Mouse (Mus musculus): ENCODE data around the gene 2810006K23Rik. TPM values are rescaled to one million over a fixed set of nuclear protein-coding genes. Genes with fewer than 3 reads are reported as not detected.
"Not testable (repeated sequence)": the region's sequence is repeated elsewhere in the genome, so short reads cannot be mapped to it uniquely, and the experiment has no call there.

The 2810006K23Rik gene
- polyA plus RNA-seq, 1 experiment from 2014 or later: 6.4 TPM

DNA sequence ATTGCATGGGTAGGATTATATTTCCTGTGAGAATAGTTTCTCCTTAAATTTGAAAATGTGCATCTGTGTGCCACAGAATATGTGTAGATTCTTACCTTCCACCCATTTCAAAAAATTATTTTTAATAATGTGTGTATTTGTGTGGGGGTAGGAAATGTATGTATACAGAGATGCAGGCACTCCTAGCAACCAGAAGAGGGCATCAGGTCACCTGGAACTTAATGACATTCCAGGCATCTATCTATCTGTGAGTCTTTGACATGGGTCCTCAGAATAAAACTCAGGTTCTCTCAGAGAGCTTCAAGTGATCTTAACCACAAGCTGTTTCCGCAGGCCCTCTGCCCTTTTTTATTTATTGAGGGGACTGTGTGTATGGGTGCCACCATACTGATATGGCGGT, 31.8 kb downstream of the 2810006K23Rik start:
- no peak overlapping the region for H3K4me2 ChIP-seq
- H3K9ac ChIP-seq: no peak overlapping the region
- no peak overlapping the region for H3K4me3 ChIP-seq (replicated peaks)
- no peak for ATAC-seq (ENCODE audit: insufficient read depth)
- H3K9me3 ChIP-seq (replicated peaks): no peaks in the 10 kb centered on the region
- no peaks in the 10 kb centered on the region for H3K36me3 ChIP-seq (replicated peaks)
- peaks cover 7% of the 10 kb centered on the region for H3K4me1 ChIP-seq (replicated peaks)
- 71% methylated on average over 2 of the region's 2 CpGs for WGBS (ENCODE audit: insufficient replicate concordance)
- H3K27ac ChIP-seq (replicated peaks): no peak overlapping the region
- H3K27me3 ChIP-seq: no peaks in the 10 kb centered on the region

DNA sequence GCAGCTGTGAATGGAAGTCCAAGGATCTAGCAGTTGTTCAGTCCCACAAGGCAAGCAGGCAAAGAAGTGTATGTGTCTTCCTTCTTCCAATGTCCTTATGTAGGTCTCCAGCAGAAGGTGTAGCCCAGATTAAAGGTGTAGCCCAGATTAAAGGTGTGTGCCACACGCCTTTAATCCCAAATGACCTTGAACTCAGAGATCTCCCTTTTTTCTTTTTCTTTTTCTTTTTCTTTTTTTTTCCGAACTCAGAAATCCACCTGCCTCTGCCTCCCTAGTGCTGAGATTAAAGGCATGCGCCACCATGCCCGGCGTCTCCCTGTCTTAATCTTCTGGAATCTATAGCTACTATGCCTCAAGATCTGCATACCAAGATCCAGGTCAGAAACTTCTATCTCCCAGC, 35.1 kb downstream of the 2810006K23Rik start, which contains the start of gene Cdk2ap1:
Gene Cdk2ap1, minus strand, starts transcription at position 101 of the 400 bp plus-strand sequence.
- not testable (repeated sequence) for H3K27ac ChIP-seq (replicated peaks); H3K9ac ChIP-seq; H3K4me1 ChIP-seq (replicated peaks); H3K9me3 ChIP-seq (replicated peaks); H3K36me3 ChIP-seq (replicated peaks); H3K4me3 ChIP-seq (replicated peaks); H3K27me3 ChIP-seq; ATAC-seq (ENCODE audit: insufficient read depth); H3K4me2 ChIP-seq
- WGBS (ENCODE audit: insufficient replicate concordance): 71% methylated on average over 5 of the region's 5 CpGs

DNA sequence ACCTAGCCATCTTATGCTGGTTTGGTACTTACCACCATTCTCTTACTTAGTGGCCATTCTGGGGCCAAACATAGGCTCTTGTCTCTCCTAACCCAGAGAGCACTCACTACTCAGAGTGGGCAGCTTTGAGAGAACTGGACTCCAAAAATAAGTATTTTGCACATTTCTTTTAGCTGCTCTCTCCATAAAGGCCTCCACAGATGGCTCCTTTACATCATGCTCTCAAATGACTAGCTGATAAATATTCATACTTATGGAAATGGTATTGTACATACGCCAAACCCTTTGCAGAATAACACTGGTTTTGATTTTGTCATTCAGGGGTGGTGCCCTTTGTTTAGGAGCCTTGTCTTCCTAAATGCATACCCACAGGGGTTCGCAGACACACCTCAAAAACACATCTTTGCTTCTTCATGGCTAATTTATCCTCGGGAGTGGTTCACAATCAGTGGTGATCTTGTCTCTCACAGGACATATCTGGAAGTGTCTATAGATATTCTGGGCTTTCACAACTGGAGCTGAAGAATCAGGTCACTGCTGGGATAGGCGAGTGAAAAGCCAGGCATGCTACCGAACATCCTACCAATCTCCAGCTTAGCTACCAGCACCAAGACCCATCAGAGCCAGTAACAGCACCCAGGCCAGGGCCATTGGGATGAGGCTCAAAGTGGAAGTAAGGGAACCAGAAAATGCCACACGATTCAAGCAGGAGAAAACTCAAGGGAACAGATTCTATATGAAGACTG, 36.5 kb downstream of the 2810006K23Rik start:
- no peak overlapping the region for H3K4me3 ChIP-seq (replicated peaks)
- no peaks in the 10 kb centered on the region for H3K9me3 ChIP-seq (replicated peaks)
- WGBS (ENCODE audit: insufficient replicate concordance): 74% methylated on average over 6 of the region's 6 CpGs
- no peak for ATAC-seq (ENCODE audit: insufficient read depth)
- H3K4me1 ChIP-seq (replicated peaks): no peaks in the 10 kb centered on the region
- H3K9ac ChIP-seq: no peak overlapping the region
- H3K36me3 ChIP-seq (replicated peaks): peaks cover 13% of the 10 kb centered on the region
- H3K27ac ChIP-seq (replicated peaks): no peak overlapping the region
- H3K27me3 ChIP-seq: no peaks in the 10 kb centered on the region
- no peak overlapping the region for H3K4me2 ChIP-seq

DNA sequence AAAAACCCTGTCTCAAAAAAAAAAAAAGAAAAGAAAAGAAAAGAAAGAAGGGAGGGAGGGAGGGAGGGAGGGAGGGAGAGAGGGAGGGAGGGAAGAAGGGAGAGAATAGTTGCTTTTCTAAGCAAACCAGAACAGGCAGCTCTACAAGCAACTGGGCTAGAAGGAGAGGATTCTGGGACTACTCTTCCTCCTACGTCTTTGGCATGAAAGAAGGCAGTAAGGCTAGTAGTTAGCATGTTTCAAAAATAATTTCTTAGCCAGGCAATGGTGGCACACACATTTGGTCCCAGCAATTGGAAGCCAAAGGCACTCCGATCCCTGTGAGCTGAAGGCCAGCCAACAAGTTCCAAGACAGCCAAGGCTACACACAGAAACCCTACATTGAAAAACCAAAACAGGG, 37.9 kb downstream of the 2810006K23Rik start:
- no peaks in the 10 kb centered on the region for H3K4me1 ChIP-seq (replicated peaks)
- no peak overlapping the region for H3K27ac ChIP-seq (replicated peaks)
- no peaks in the 10 kb centered on the region for H3K9me3 ChIP-seq (replicated peaks)
- H3K4me2 ChIP-seq: no peak overlapping the region
- no peaks in the 10 kb centered on the region for H3K27me3 ChIP-seq
- ATAC-seq (ENCODE audit: insufficient read depth): no peak
- no peak overlapping the region for H3K9ac ChIP-seq
- WGBS (ENCODE audit: insufficient replicate concordance): 81% methylated on average over 2 of the region's 2 CpGs
- no peak overlapping the region for H3K4me3 ChIP-seq (replicated peaks)
- H3K36me3 ChIP-seq (replicated peaks): peaks cover 27% of the 10 kb centered on the region

DNA sequence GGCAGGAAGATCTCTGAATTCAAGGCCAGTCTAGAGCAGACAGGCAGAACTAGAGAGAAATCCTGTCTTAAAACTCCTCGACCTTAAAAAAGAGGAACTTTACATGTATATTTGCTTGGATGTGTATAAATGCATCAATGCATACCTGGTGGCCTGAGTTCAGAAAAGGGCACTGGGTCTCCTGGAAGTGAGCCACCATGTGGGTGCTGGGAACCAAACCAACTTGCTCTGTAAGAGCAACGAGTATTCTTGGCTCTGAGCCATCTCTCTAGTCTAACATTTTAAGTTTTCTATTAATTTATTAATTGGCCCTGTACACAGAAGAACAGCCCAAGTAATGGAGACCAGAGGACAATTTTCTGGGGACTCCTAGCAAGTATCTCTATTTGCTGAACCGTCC, 38.8 kb downstream of the 2810006K23Rik start:
- Histone ChIP-seq H3K4me3 (replicated peaks) (no peak overlapping the region), H3K4me2 (no peak overlapping the region), H3K27me3 (no peaks in the 10 kb centered on the region), H3K9me3 (replicated peaks) (no peaks in the 10 kb centered on the region), H3K9ac (no peak overlapping the region), H3K36me3 (replicated peaks) (peaks cover 37% of the 10 kb centered on the region), H3K4me1 (replicated peaks) (no peaks in the 10 kb centered on the region), H3K27ac (replicated peaks) (no peak overlapping the region)
- no peak for ATAC-seq (ENCODE audit: insufficient read depth)
- WGBS (ENCODE audit: insufficient replicate concordance): 49% methylated on average over 3 of the region's 3 CpGs

DNA sequence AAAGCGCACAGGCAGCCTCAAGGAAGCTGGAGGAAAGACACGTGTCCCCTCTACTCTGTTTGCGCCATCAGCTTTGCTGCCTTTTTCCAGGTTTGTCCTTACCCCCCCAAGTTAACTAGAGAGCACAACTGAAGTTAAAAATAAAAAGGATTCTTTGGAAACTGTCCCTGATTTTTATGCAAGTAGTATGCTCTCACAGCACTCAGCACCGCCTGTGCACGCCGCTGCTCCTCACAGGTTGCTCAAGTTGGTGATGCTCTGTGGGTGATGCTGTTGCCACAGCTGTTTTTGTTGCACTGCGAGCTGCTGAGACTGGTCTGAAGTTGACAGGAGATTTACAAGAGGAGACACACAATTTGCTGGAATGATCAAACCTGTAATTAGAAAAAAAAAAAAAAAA, 46.4 kb downstream of the 2810006K23Rik start:
- no peaks in the 10 kb centered on the region for H3K4me1 ChIP-seq (replicated peaks)
- 86% methylated on average over 7 of the region's 7 CpGs for whole genome bisulfite sequencing (ENCODE audit: insufficient replicate concordance)
- no peaks in the 10 kb centered on the region for H3K9me3 ChIP-seq (replicated peaks)
- no peak overlapping the region for H3K4me2 ChIP-seq
- no peak overlapping the region for H3K4me3 ChIP-seq (replicated peaks)
- no peak overlapping the region for H3K9ac ChIP-seq
- H3K27ac ChIP-seq (replicated peaks): no peak overlapping the region
- H3K36me3 ChIP-seq (replicated peaks): peaks cover 94% of the 10 kb centered on the region
- ATAC-seq (ENCODE audit: insufficient read depth): no peak
- H3K27me3 ChIP-seq: no peaks in the 10 kb centered on the region

DNA sequence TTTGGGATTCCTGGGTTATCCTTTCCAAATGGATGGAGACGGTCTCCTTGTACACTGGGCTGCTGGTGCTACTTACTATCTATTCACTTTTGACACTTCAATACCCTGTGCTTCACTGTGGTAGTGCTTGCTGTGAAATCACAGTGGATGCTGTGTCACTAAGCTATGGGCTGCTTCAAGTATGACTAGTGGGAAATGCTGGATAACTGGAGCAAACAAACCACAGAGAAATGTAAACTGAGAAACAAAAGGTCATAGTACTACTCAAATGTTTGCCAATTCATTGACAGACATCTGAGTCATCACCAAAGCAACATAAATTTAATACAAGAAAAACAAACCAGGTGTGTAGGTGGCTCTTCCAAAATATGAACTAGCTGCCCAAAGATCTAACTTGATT, 48.5 kb downstream of the 2810006K23Rik start:
- Histone ChIP-seq H3K9me3 (replicated peaks) (no peaks in the 10 kb centered on the region), H3K27me3 (no peaks in the 10 kb centered on the region), H3K9ac (no peak overlapping the region), H3K36me3 (replicated peaks) (peaks cover 94% of the 10 kb centered on the region), H3K4me3 (replicated peaks) (no peak overlapping the region), H3K4me1 (replicated peaks) (no peaks in the 10 kb centered on the region), H3K27ac (replicated peaks) (no peak overlapping the region), H3K4me2 (no peak overlapping the region)
- no peak for ATAC-seq (ENCODE audit: insufficient read depth)
- 81% methylated on average over 1 of the region's 1 CpGs for WGBS (ENCODE audit: insufficient replicate concordance)

- H3K9ac ChIP-seq: no peak overlapping the region
- H3K4me2 ChIP-seq: no peak overlapping the region
- H3K36me3 ChIP-seq (replicated peaks): peaks cover 94% of the 10 kb centered on the region
- no peaks in the 10 kb centered on the region for H3K9me3 ChIP-seq (replicated peaks)
- no peak overlapping the region for H3K4me3 ChIP-seq (replicated peaks)
- H3K27ac ChIP-seq (replicated peaks): no peak overlapping the region
- no peaks in the 10 kb centered on the region for H3K27me3 ChIP-seq
- no peak for ATAC-seq (ENCODE audit: insufficient read depth)
- H3K4me1 ChIP-seq (replicated peaks): no peaks in the 10 kb centered on the region
- WGBS (ENCODE audit: insufficient replicate concordance): 76% methylated on average over 4 of the region's 4 CpGs
These were observed 49.3 kb downstream of the 2810006K23Rik start for GRCm38 (mm10) chr5:124377149-124377548.

DNA sequence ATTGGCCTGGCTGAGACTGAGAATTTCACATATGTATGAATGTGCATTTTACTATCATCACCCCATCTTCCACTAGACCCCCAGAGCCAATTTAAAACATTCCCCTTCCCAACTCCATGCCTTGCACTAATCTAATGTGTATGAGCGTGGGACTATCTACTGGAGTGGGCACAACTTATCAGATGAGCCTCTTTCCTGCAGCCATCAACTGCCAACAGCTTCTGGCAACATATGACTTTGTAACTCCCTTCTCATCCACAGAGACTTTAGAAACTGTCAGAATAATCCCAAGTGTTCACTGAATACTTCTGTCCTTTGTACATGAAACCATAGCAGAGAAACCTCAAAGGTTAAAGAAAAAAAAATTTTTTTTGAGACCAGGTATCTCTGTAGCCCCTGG, 52.2 kb downstream of the 2810006K23Rik start:
- Histone ChIP-seq H3K9ac (no peak overlapping the region), H3K27ac (replicated peaks) (no peak overlapping the region), H3K4me1 (replicated peaks) (no peaks in the 10 kb centered on the region), H3K36me3 (replicated peaks) (peaks cover 95% of the 10 kb centered on the region), H3K4me2 (no peak overlapping the region), H3K4me3 (replicated peaks) (no peak overlapping the region), H3K27me3 (no peaks in the 10 kb centered on the region), H3K9me3 (replicated peaks) (no peaks in the 10 kb centered on the region)
- WGBS (ENCODE audit: insufficient replicate concordance): 39% methylated on average over 1 of the region's 1 CpGs
- ATAC-seq (ENCODE audit: insufficient read depth): no peak

- Histone ChIP-seq H3K4me3 (replicated peaks) (no peak overlapping the region), H3K27ac (replicated peaks) (no peak overlapping the region), H3K36me3 (replicated peaks) (peaks cover 89% of the 10 kb centered on the region), H3K4me2 (no peak overlapping the region), H3K9ac (no peak overlapping the region), H3K9me3 (replicated peaks) (no peaks in the 10 kb centered on the region), H3K27me3 (no peaks in the 10 kb centered on the region), H3K4me1 (replicated peaks) (no peaks in the 10 kb centered on the region)
- 66% methylated on average over 5 of the region's 5 CpGs for WGBS (ENCODE audit: insufficient replicate concordance)
- no peak for ATAC-seq (ENCODE audit: insufficient read depth)
These were observed 60.0 kb downstream of the 2810006K23Rik start for GRCm38 (mm10) chr5:124387932-124388331.
